Mouse (Mus musculus): ENCODE measurements at regions not wholly inside any gene's neighbourhood (a gene's known extent, or its start where the extent isn't known, plus 50 kb on each side); places are given as distances from the start of the nearest gene placed in this dataset.

GRCm38 (mm10) chr1:169397371-169397770 is 133.9 kb downstream of the Nuf2 start:
- Histone ChIP-seq H3K4me1 (ENCODE audit: control insufficient read depth, insufficient read depth, low read length) (no peaks in the 10 kb centered on the region), H3K36me3 (ENCODE audit: control insufficient read depth, insufficient read depth, low read length) (no peaks in the 10 kb centered on the region), H3K27ac (ENCODE audit: low read depth, low read length) (no peak overlapping the region), H3K4me3 (ENCODE audit: low read length) (no peak overlapping the region), H3K9ac (ENCODE audit: low read depth, low read length) (no peak overlapping the region), H3K9me3 (ENCODE audit: control insufficient read depth, low read length) (no peaks in the 10 kb centered on the region), H3K27me3 (ENCODE audit: control insufficient read depth, insufficient read depth, low read length) (no peaks in the 10 kb centered on the region), H3K4me2 (replicated peaks; ENCODE audit: low read depth, low read length) (no peak overlapping the region)
- ATAC-seq (ENCODE audit: low FRiP score, low TSS enrichment) = no peak
- WGBS = 87% methylated on average over 4 of the region's 4 CpGs

DNA sequence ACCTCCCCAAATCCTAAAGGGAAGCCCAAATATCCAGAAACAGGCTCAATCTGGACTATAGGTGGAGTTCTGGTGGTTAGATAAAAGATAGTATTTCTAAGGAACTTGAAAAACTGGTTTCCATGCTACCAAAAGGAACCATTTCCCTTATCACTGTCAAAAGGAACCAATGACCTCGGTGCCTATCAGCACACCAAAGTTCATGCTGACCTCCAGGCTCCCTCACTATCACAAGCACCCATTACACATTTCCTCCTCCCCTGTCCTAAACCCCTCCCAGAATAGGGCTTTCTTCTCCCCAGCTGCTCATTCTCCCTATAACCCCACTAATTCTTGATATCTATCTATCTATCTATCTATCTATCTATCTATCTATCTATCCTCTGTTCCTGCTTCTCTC is 144.2 kb downstream of the Nuf2 start:
- 78% methylated on average over 1 of the region's 1 CpGs for WGBS
- no peak for ATAC-seq (ENCODE audit: low FRiP score, low TSS enrichment)
- H3K27ac ChIP-seq (ENCODE audit: low read depth, low read length) = no peak overlapping the region
- H3K4me3 ChIP-seq (ENCODE audit: low read length) = no peak overlapping the region
- no peak overlapping the region for H3K9ac ChIP-seq (ENCODE audit: low read depth, low read length)
- no peak overlapping the region for H3K4me2 ChIP-seq (replicated peaks; ENCODE audit: low read depth, low read length)
- H3K4me1 ChIP-seq (ENCODE audit: control insufficient read depth, insufficient read depth, low read length) = no peaks in the 10 kb centered on the region
- no peaks in the 10 kb centered on the region for H3K9me3 ChIP-seq (ENCODE audit: control insufficient read depth, low read length)
- no peaks in the 10 kb centered on the region for H3K27me3 ChIP-seq (ENCODE audit: control insufficient read depth, insufficient read depth, low read length)
- H3K36me3 ChIP-seq (ENCODE audit: control insufficient read depth, insufficient read depth, low read length) = no peaks in the 10 kb centered on the region

GRCm38 (mm10) chr1:169385740-169386424 is 145.4 kb downstream of the Nuf2 start:
- no peak overlapping the region for H3K9ac ChIP-seq (ENCODE audit: low read depth, low read length)
- H3K36me3 ChIP-seq (ENCODE audit: control insufficient read depth, insufficient read depth, low read length) = no peaks in the 10 kb centered on the region
- ATAC-seq (ENCODE audit: low FRiP score, low TSS enrichment) = peak; percentile 83
- H3K4me3 ChIP-seq (ENCODE audit: low read length) = no peak overlapping the region
- no peaks in the 10 kb centered on the region for H3K4me1 ChIP-seq (ENCODE audit: control insufficient read depth, insufficient read depth, low read length)
- 55% methylated on average over 10 of the region's 10 CpGs for WGBS
- H3K27ac ChIP-seq (ENCODE audit: low read depth, low read length) = no peak overlapping the region
- H3K27me3 ChIP-seq (ENCODE audit: control insufficient read depth, insufficient read depth, low read length) = no peaks in the 10 kb centered on the region
- no peaks in the 10 kb centered on the region for H3K9me3 ChIP-seq (ENCODE audit: control insufficient read depth, low read length)
- H3K4me2 ChIP-seq (replicated peaks; ENCODE audit: low read depth, low read length) = no peak overlapping the region

GRCm38 (mm10) chr1:169374686-169375085 is 156.6 kb downstream of the Nuf2 start:
- H3K27ac ChIP-seq (ENCODE audit: low read depth, low read length) = no peak overlapping the region
- ATAC-seq (ENCODE audit: low FRiP score, low TSS enrichment) = no peak
- whole genome bisulfite sequencing = 79% methylated on average over 1 of the region's 1 CpGs
- no peak overlapping the region for H3K9ac ChIP-seq (ENCODE audit: low read depth, low read length)
- peaks cover 6% of the 10 kb centered on the region; the same call in 1 of the 2 replicates for H3K4me1 ChIP-seq (ENCODE audit: control insufficient read depth, insufficient read depth, low read length)
- no peaks in the 10 kb centered on the region for H3K27me3 ChIP-seq (ENCODE audit: control insufficient read depth, insufficient read depth, low read length)
- no peak overlapping the region for H3K4me2 ChIP-seq (replicated peaks; ENCODE audit: low read depth, low read length)
- H3K9me3 ChIP-seq (ENCODE audit: control insufficient read depth, low read length) = no peaks in the 10 kb centered on the region
- H3K36me3 ChIP-seq (ENCODE audit: control insufficient read depth, insufficient read depth, low read length) = no peaks in the 10 kb centered on the region
- no peak overlapping the region for H3K4me3 ChIP-seq (ENCODE audit: low read length)

- no peaks in the 10 kb centered on the region for H3K27me3 ChIP-seq (ENCODE audit: control insufficient read depth, insufficient read depth, low read length)
- H3K4me3 ChIP-seq (ENCODE audit: low read length) = no peak overlapping the region
- no peaks in the 10 kb centered on the region for H3K9me3 ChIP-seq (ENCODE audit: control insufficient read depth, low read length)
- no peaks in the 10 kb centered on the region for H3K36me3 ChIP-seq (ENCODE audit: control insufficient read depth, insufficient read depth, low read length)
- H3K4me1 ChIP-seq (ENCODE audit: control insufficient read depth, insufficient read depth, low read length) = peaks cover 14% of the 10 kb centered on the region
- no peak overlapping the region for H3K4me2 ChIP-seq (replicated peaks; ENCODE audit: low read depth, low read length)
- 11% methylated on average over 3 of the region's 3 CpGs for WGBS
- ATAC-seq (ENCODE audit: low FRiP score, low TSS enrichment) = no peak
- no peak overlapping the region for H3K9ac ChIP-seq (ENCODE audit: low read depth, low read length)
- peak overlapping the region; percentile 83 for H3K27ac ChIP-seq (ENCODE audit: low read depth, low read length)
Measured at GRCm38 (mm10) chr1:169368758-169369157, 162.5 kb downstream of the Nuf2 start.

DNA sequence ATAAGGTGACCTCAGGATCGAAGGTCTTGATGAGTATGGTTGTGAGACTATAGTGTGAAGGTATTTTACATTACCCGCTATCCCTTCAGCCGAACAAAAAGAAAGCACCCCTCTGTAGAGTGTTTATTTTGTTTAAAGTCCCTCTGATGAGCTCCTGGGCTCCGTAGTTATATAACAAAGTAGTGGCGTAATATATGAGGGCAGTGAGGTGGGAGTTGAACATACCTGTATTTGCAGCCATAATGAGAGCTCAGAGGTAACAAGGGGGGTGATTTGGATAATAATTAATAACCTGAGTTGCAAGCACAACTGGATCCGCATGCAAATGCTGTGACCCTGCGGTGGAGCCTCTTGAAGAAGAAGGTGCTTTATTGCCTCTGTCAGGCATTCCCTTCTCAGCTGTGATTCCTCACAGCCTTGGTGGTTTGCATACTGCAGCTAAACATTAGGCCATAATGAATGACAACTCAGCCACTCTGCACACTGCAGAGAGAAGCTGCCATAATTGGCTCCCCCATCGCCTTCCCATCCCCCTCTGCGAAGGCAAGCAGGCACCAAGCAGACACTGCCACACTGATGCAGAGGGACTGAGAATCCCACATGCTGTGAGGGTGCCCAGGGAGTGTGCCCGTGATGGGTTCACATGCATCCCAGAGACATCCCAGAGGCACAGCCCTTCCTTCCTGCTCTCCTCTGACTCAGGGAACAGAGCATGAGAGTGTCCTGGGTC is 163.3 kb downstream of the Nuf2 start:
- no peaks in the 10 kb centered on the region for H3K36me3 ChIP-seq (ENCODE audit: control insufficient read depth, insufficient read depth, low read length)
- no peak overlapping the region for H3K9ac ChIP-seq (ENCODE audit: low read depth, low read length)
- peak overlapping the region; percentile 83 for H3K27ac ChIP-seq (ENCODE audit: low read depth, low read length)
- H3K4me3 ChIP-seq (ENCODE audit: low read length) = no peak overlapping the region
- H3K4me2 ChIP-seq (replicated peaks; ENCODE audit: low read depth, low read length) = no peak overlapping the region
- H3K27me3 ChIP-seq (ENCODE audit: control insufficient read depth, insufficient read depth, low read length) = no peaks in the 10 kb centered on the region
- WGBS = 17% methylated on average over 10 of the region's 10 CpGs
- peak; percentile 72 for ATAC-seq (ENCODE audit: low FRiP score, low TSS enrichment)
- peaks cover 14% of the 10 kb centered on the region for H3K4me1 ChIP-seq (ENCODE audit: control insufficient read depth, insufficient read depth, low read length)
- H3K9me3 ChIP-seq (ENCODE audit: control insufficient read depth, low read length) = no peaks in the 10 kb centered on the region

DNA sequence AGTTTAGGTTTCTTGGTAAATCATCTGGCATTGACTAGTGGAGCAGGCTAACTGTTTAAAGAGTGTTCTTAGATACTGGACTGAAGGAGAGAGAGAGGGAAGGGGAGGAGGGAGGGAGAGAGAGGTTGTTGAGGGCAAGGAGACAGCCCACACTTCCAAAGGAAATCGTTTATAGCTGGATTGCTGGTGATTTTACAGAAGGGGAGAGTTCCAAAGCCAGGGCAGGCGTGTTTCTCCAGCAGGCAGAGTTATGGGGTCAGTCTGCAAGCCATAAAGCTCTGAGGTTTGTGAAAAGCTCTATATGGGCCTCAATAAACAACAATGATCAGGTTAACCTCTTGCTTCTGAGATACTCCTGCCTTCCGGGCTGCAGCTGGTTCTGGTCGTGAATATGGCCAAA is 163.9 kb downstream of the Nuf2 start:
- no peak overlapping the region for H3K9ac ChIP-seq (ENCODE audit: low read depth, low read length)
- ATAC-seq (ENCODE audit: low FRiP score, low TSS enrichment) = peak; percentile 73
- H3K27me3 ChIP-seq (ENCODE audit: control insufficient read depth, insufficient read depth, low read length) = no peaks in the 10 kb centered on the region
- H3K4me2 ChIP-seq (replicated peaks; ENCODE audit: low read depth, low read length) = no peak overlapping the region
- H3K4me1 ChIP-seq (ENCODE audit: control insufficient read depth, insufficient read depth, low read length) = peaks cover 14% of the 10 kb centered on the region
- peak overlapping the region; percentile 83; the same call in 1 of the 2 replicates for H3K27ac ChIP-seq (ENCODE audit: low read depth, low read length)
- 15% methylated on average over 4 of the region's 4 CpGs for WGBS
- no peaks in the 10 kb centered on the region for H3K9me3 ChIP-seq (ENCODE audit: control insufficient read depth, low read length)
- H3K36me3 ChIP-seq (ENCODE audit: control insufficient read depth, insufficient read depth, low read length) = no peaks in the 10 kb centered on the region
- no peak overlapping the region for H3K4me3 ChIP-seq (ENCODE audit: low read length)

GRCm38 (mm10) chr1:169362564-169362963 is 168.7 kb downstream of the Nuf2 start:
- no peaks in the 10 kb centered on the region for H3K9me3 ChIP-seq (ENCODE audit: control insufficient read depth, low read length)
- no peak overlapping the region for H3K27ac ChIP-seq (ENCODE audit: low read depth, low read length)

GRCm38 (mm10) chr1:169357652-169358241 is 173.5 kb downstream of the Nuf2 start:
- Histone ChIP-seq H3K27ac (ENCODE audit: low read depth, low read length) (peak overlapping the region; percentile 81), H3K4me2 (replicated peaks; ENCODE audit: low read depth, low read length) (no peak overlapping the region)
- 56% methylated on average over 6 of the region's 6 CpGs for WGBS

More at GRCm38 (mm10) chr1:169362564-169362963, 168.7 kb downstream of the Nuf2 start:
- Histone ChIP-seq H3K36me3 (ENCODE audit: control insufficient read depth, insufficient read depth, low read length) (no peaks in the 10 kb centered on the region), H3K9ac (ENCODE audit: low read depth, low read length) (no peak overlapping the region), H3K4me3 (ENCODE audit: low read length) (no peak overlapping the region), H3K27me3 (ENCODE audit: control insufficient read depth, insufficient read depth, low read length) (no peaks in the 10 kb centered on the region), H3K4me1 (ENCODE audit: control insufficient read depth, insufficient read depth, low read length) (peaks cover 3% of the 10 kb centered on the region; the same call in 1 of the 2 replicates), H3K4me2 (replicated peaks; ENCODE audit: low read depth, low read length) (no peak overlapping the region)
- ATAC-seq (ENCODE audit: low FRiP score, low TSS enrichment) = no peak
- 67% methylated on average over 4 of the region's 4 CpGs for WGBS

More at GRCm38 (mm10) chr1:169357652-169358241, 173.5 kb downstream of the Nuf2 start:
- Histone ChIP-seq H3K4me3 (ENCODE audit: low read length) (no peak overlapping the region), H3K9me3 (ENCODE audit: control insufficient read depth, low read length) (no peaks in the 10 kb centered on the region), H3K27me3 (ENCODE audit: control insufficient read depth, insufficient read depth, low read length) (no peaks in the 10 kb centered on the region), H3K4me1 (ENCODE audit: control insufficient read depth, insufficient read depth, low read length) (no peaks in the 10 kb centered on the region), H3K9ac (ENCODE audit: low read depth, low read length) (no peak overlapping the region), H3K36me3 (ENCODE audit: control insufficient read depth, insufficient read depth, low read length) (no peaks in the 10 kb centered on the region)
- ATAC-seq (ENCODE audit: low FRiP score, low TSS enrichment) = peak; percentile 85
